Mouse (Mus musculus) stomach, embryonic 16.5 days (tissue): ENCODE results near the gene Rab4a. TPM values are rescaled to one million over a fixed set of nuclear protein-coding genes. Genes with fewer than 3 reads are reported as not detected.

ENCODE experiments used
- ATAC-seq: fragments of 200-750 bp; cut with Nextera tagmentation; 2 replicates; pipeline ENCODE4 v1.8.0; 2017; ENCODE audit warnings: moderate number of reproducible peaks, moderate TSS enrichment; ENCODE audit not compliant: insufficient read depth, low FRiP score
- H3K27ac ChIP-seq: fragments of 300-500 bp; sonication (generic); 2 replicates; pipeline ENCODE4 v1.5.1; 2014; ENCODE audit warnings: low read length
- H3K27me3 ChIP-seq: fragments of 300-500 bp; sonication (generic); 2 replicates; pipeline ENCODE4 v1.6.1; 2014; ENCODE audit warnings: low read length, control low read depth, mixed read lengths; ENCODE audit not compliant: control insufficient read depth, insufficient read depth
- H3K36me3 ChIP-seq: fragments of 300-500 bp; sonication (generic); 2 replicates; pipeline ENCODE4 v1.6.1; 2014; ENCODE audit warnings: low read length; ENCODE audit not compliant: control insufficient read depth, insufficient read depth
- H3K4me1 ChIP-seq: fragments of 300-500 bp; sonication (generic); 2 replicates; pipeline ENCODE4 v1.6.1; 2014; ENCODE audit warnings: low read length, control low read depth, mixed read lengths; ENCODE audit not compliant: control insufficient read depth, insufficient read depth
- H3K4me2 ChIP-seq: fragments of 300-500 bp; sonication (generic); 2 replicates; pipeline ENCODE4 v1.6.1; 2014; ENCODE audit warnings: low read depth, low read length, mixed read lengths
- H3K4me3 ChIP-seq: fragments of 300-500 bp; sonication (generic); replicated peaks from 2 replicates; pipeline ENCODE4 v1.5.1; 2014; ENCODE audit warnings: mild to moderate bottlenecking, low read length
- H3K9ac ChIP-seq: fragments of 300-500 bp; sonication (generic); 2 replicates; pipeline ENCODE4 v1.6.1; 2014; ENCODE audit warnings: low read length
- H3K9me3 ChIP-seq: fragments of 300-500 bp; sonication (generic); replicated peaks from 2 replicates; pipeline ENCODE4 v1.6.1; 2016; ENCODE audit warnings: low read length, control low read depth; ENCODE audit not compliant: control insufficient read depth
- WGBS: fragments of 180-500 bp; shearing (Covaris S2); extraction: QIAGEN DNeasy Blood & Tissue Kit; methylation state at CpG from one replicate; pipeline ENCODE4 v1.1.7; 2014; 5-methylcytosine and 5-hydroxymethylcytosine counted together
- polyA plus RNA-seq: library from polyadenylated mRNA; unstranded; fragments of >200 nt; fragmentation: Nextera tagmentation; extraction: Ambion mirVana; gene quantifications from 2 replicates; pipeline ENCODE4 v1.2.1, GENCODE M21; 2015

The Rab4a gene
- polyA plus RNA-seq, 1 experiment from 2014 or later, result 44.4 TPM

DNA sequence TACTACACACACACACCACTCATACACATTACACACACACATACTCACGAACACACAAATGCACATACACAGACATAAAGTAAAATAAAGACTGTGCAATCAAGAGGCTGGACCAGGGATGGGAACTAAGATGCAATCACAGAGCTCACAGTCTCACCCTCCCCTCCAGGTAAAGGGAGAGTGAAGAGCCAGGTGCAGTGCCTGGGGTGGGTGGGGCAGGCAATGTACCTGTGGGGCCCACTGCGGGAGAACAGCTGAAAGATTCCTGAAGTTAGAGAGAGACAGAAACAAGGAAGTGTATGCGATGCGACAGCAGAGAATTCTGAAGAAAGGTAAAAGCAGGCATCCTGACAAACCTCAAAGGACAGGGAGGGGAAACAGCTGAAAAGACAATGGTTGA is 11.0 kb upstream of the Rab4a start:
- 61% methylated on average over 4 of the region's 4 CpGs for WGBS
- Histone ChIP-seq H3K4me2 (no peak overlapping the region), H3K4me3 (no peak overlapping the region), H3K27me3 (no peaks in the 10 kb centered on the region), H3K4me1 (no peaks in the 10 kb centered on the region), H3K27ac (peak overlapping the region; percentile 55; the same call in 1 of the 2 replicates), H3K9me3 (no peaks in the 10 kb centered on the region), H3K36me3 (no peaks in the 10 kb centered on the region), H3K9ac (no peak overlapping the region)
- ATAC-seq, result no peak

DNA sequence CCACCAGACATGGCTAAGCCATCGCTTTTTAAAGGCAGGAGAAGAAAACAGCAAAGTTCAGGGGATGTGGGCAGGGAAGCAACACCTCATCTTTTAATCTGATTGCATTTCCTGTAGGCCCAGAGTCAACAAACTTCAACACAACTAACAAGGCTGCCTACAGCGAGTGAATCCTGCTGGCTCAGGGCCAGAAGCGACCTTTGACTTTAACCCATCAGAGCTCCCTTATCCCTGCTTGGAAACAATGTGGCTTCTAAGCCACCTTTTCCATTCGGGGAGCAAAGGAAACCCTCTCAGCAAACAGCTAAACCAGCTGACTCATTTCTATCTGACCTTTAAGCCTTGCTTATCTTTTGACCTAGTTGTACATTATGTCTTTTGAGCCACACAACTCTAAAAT is 9.0 kb upstream of the Rab4a start:
- Histone ChIP-seq H3K4me2 (no peak overlapping the region), H3K27ac (peak overlapping the region; percentile 63), H3K9ac (no peak overlapping the region), H3K9me3 (no peaks in the 10 kb centered on the region), H3K36me3 (no peaks in the 10 kb centered on the region), H3K27me3 (no peaks in the 10 kb centered on the region), H3K4me3 (no peak overlapping the region), H3K4me1 (no peaks in the 10 kb centered on the region)
- ATAC-seq, result peak; percentile 30; the same call in 1 of the 2 replicates
- WGBS, result 43% methylated on average over 4 of the region's 4 CpGs

DNA sequence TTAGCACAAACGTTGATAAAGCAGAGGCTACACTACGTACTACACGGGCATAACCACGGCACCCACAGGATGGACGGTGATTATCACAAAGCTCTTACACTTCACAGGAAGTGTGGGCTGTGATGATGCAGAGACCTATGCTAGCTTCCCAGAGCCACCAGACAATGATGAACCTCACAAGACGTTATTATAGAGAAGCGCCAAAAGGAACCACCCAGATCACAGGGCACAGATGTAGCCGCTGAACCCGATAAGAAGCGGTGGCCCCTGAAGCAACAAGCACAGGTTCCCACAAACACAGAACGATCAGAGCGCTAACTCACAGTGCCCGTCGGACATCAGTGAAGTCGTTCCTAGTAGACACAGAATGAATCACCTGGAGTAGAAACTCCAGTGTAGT is 7.9 kb upstream of the Rab4a start:
- no peak overlapping the region for H3K9ac ChIP-seq
- no peak for ATAC-seq
- WGBS, result 85% methylated on average over 15 of the region's 15 CpGs
- H3K36me3 ChIP-seq, result no peaks in the 10 kb centered on the region
- no peak overlapping the region for H3K4me2 ChIP-seq
- no peaks in the 10 kb centered on the region for H3K4me1 ChIP-seq
- no peak overlapping the region for H3K4me3 ChIP-seq
- no peak overlapping the region for H3K27ac ChIP-seq
- no peaks in the 10 kb centered on the region for H3K9me3 ChIP-seq
- H3K27me3 ChIP-seq, result no peaks in the 10 kb centered on the region

DNA sequence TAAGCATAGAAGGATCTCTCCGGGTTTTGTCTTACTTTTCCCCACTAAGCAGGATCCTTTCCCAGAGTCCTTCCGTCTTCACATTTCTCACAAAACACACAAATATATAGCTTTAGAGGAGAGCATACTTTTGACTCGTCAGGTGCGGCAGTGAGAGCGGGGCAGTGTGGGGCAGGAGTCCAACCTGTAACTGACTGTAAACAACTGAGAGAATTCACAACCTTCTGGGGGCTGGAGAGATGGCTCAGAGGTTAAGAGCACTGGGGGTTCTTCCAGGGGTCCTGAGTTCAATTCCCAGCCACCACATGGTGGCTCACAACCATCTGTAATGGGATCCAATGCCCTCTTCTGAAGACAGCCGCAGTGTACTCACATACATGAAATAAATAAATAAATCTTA is 6.4 kb upstream of the Rab4a start:
- H3K27me3 ChIP-seq, result no peaks in the 10 kb centered on the region
- WGBS, result 65% methylated on average over 6 of the region's 6 CpGs
- no peak overlapping the region for H3K9ac ChIP-seq
- H3K4me3 ChIP-seq, result no peak overlapping the region
- H3K4me1 ChIP-seq, result no peaks in the 10 kb centered on the region
- H3K9me3 ChIP-seq, result no peaks in the 10 kb centered on the region
- no peak for ATAC-seq
- no peak overlapping the region for H3K27ac ChIP-seq
- H3K4me2 ChIP-seq, result no peak overlapping the region
- no peaks in the 10 kb centered on the region for H3K36me3 ChIP-seq

DNA sequence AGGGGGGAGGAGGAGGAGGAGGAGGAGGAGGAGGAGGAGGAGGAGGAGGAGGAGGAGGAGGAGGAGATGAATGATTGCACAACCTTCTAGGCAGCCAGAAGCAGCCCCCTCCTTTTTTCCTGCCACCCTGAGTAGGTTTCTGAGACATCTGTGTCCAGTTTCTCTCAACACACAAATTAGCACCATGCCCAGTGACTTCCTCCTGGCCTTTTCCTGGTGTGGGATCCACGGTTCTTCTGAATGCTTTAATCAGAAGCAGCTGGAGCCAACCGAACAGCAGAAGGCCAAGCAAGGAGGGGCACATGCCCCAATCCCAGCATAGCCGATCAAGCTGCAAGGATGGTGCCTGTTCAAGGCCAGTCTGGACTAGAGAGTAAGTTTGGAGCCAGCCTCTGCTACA is 5.9 kb upstream of the Rab4a start:
- no peaks in the 10 kb centered on the region for H3K4me1 ChIP-seq
- no peak overlapping the region for H3K9ac ChIP-seq
- 41% methylated on average over 3 of the region's 3 CpGs for WGBS
- H3K4me3 ChIP-seq, result no peak overlapping the region
- no peaks in the 10 kb centered on the region for H3K9me3 ChIP-seq
- no peaks in the 10 kb centered on the region for H3K36me3 ChIP-seq
- no peak overlapping the region for H3K27ac ChIP-seq
- no peaks in the 10 kb centered on the region for H3K27me3 ChIP-seq
- H3K4me2 ChIP-seq, result no peak overlapping the region
- ATAC-seq, result no peak

DNA sequence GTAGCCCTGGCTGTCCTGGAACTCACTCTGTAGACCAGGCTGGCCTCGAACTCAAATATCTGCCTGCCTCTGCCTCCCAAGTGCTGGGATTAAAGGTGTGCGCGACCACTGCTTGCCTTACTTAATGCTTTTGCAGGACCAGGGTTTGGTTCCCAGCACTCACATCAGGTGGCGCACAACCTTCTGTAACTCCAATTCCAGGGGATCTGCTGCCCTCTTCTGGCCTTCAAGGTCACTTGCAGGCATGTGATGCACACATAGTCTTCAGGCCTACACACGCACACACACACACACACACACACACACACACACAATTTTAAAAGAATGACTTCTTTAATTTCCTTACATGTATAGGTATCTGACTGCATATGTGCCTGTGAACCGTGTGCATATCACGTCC is 4.9 kb upstream of the Rab4a start:
- no peak overlapping the region for H3K9ac ChIP-seq
- no peak for ATAC-seq
- no peaks in the 10 kb centered on the region for H3K27me3 ChIP-seq
- H3K4me1 ChIP-seq, result no peaks in the 10 kb centered on the region
- WGBS, result 92% methylated on average over 6 of the region's 7 CpGs
- no peak overlapping the region for H3K27ac ChIP-seq
- no peak overlapping the region for H3K4me3 ChIP-seq
- H3K9me3 ChIP-seq, result no peaks in the 10 kb centered on the region
- no peak overlapping the region for H3K4me2 ChIP-seq
- no peaks in the 10 kb centered on the region for H3K36me3 ChIP-seq

DNA sequence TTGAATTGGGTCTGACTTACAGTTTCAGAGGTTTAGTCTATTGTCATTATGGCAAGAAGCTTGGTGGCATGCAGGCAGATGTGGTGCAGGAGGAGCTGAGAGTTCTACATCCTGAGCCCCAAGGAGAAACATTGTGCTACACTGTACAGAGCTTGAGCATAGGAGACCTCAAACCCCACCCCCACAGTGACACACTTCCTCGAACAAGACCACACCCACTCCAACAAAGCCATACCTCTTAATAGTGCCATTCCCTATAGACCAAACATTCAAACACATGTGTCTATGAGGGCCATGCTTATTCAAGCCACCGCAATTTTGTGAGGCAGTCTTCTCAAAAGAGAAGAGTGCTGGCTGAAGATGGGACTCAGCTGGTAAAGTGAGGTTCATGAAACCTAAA is 4.2 kb upstream of the Rab4a start:
- Histone ChIP-seq H3K36me3 (no peaks in the 10 kb centered on the region), H3K27ac (no peak overlapping the region), H3K4me2 (no peak overlapping the region), H3K27me3 (no peaks in the 10 kb centered on the region), H3K4me1 (peaks cover 2% of the 10 kb centered on the region), H3K9ac (no peak overlapping the region), H3K9me3 (no peaks in the 10 kb centered on the region), H3K4me3 (no peak overlapping the region)
- WGBS, result 82% methylated on average over 2 of the region's 2 CpGs
- no peak for ATAC-seq

DNA sequence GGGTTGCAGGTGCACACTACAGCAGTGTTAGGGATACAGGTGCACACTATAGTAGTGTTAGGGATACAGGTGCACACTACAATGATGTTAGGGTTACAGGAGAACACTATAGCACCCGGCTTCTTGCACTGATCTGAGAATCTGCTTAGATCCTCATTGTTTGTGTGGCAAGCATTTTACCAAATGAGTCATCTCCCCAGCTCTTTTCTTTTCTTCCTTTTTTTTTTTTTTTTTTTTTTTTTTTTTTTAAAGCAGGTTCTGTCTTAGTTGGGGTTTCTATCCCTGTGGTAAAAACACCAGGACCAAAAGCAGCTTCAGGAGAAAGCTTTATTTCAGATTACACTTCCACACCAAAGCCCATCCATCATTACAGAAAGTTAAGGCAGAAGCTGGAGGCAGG is 2.1 kb upstream of the Rab4a start:
- no peak overlapping the region for H3K9ac ChIP-seq
- no peak overlapping the region for H3K4me2 ChIP-seq
- H3K36me3 ChIP-seq, result no peaks in the 10 kb centered on the region
- no peak overlapping the region for H3K4me3 ChIP-seq
- WGBS, result 57% methylated on average over 1 of the region's 1 CpGs
- H3K27ac ChIP-seq, result no peak overlapping the region
- no peaks in the 10 kb centered on the region for H3K9me3 ChIP-seq
- no peaks in the 10 kb centered on the region for H3K27me3 ChIP-seq
- no peak for ATAC-seq
- H3K4me1 ChIP-seq, result peaks cover 13% of the 10 kb centered on the region

DNA sequence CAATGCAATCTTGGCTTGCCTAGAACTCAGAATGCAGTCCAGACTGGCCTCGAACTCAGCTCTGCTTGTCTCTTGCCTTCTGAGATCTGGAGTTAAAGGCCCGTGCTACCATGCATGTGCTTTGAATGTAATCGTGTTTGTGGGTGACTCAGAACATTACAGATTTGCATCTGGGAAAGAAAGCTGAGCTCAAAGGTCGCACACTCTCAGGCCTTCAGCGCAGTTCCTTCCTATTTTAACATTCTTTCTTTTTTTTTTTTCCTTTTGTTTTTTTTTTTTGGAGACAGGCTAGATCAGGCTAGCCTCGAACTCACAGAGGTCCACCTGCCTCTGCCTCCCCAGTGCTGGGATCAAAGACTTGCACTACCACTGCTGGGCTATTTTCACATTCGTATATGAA is 1.2 kb upstream of the Rab4a start:
- Histone ChIP-seq H3K9ac (no peak overlapping the region), H3K36me3 (no peaks in the 10 kb centered on the region), H3K4me3 (no peak overlapping the region), H3K27me3 (no peaks in the 10 kb centered on the region), H3K4me2 (no peak overlapping the region), H3K4me1 (peaks cover 13% of the 10 kb centered on the region), H3K27ac (no peak overlapping the region), H3K9me3 (no peaks in the 10 kb centered on the region)
- 82% methylated on average over 7 of the region's 7 CpGs for WGBS
- ATAC-seq, result no peak

DNA sequence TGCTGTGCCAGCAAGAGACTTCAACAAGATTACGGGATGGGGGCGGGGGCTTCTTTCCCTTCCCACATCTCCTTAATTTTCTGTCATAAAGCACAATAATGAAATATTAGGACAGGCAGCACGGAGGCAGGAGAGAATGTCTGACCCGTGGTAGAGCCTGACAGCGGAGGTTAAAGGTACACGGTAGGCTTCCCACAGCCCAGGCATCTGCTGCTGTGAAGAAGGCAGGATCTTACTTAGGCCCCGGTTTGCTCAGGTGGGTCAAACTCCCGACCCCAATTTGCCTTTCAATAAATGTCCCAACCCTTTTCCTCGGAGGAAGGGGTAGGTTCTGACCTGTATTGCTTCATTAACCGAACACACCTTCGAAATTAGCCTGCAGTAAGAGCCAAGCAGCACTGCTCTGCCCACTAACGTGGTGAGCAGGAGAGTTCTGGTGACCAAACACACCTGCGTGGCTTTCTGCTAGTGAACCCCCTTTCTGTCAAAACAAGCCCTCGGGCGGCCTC is 522 bp upstream of the Rab4a start:
- Histone ChIP-seq H3K9me3 (no peaks in the 10 kb centered on the region), H3K4me3 (peak overlapping the region; percentile 90), H3K4me1 (peaks cover 13% of the 10 kb centered on the region), H3K27ac (peak overlapping the region; percentile 67), H3K36me3 (no peaks in the 10 kb centered on the region), H3K27me3 (no peaks in the 10 kb centered on the region), H3K9ac (peak overlapping the region; percentile 55), H3K4me2 (peak overlapping the region; percentile 89)
- ATAC-seq, result no peak; the same call in 1 of the 2 replicates
- WGBS, result 16% methylated on average over 15 of the region's 15 CpGs
